Mouse (Mus musculus) lung, embryonic 16.5 days (tissue): ENCODE measurements at regions not wholly inside any gene's neighbourhood (a gene's known extent, or its start where the extent isn't known, plus 50 kb on each side); places are given as distances from the start of the nearest gene placed in this dataset.

Experiments used
- ATAC-seq: fragments of 200-750 bp; cut with Nextera tagmentation; 2 replicates; pipeline ENCODE4 v1.8.0; 2017; ENCODE audit warnings: low read depth, mild to moderate bottlenecking, moderate library complexity
- H3K27ac ChIP-seq: fragments of 300-500 bp; sonication (generic); 2 replicates; pipeline ENCODE4 v1.5.1; 2014; ENCODE audit warnings: mild to moderate bottlenecking, control low read depth, low read length
- H3K27me3 ChIP-seq: fragments of 300-500 bp; sonication (generic); 2 replicates; pipeline ENCODE4 v1.6.1; 2014; ENCODE audit warnings: low read depth, low read length, mixed read lengths; ENCODE audit not compliant: control insufficient read depth, insufficient read depth
- H3K36me3 ChIP-seq: fragments of 300-500 bp; sonication (generic); 2 replicates; pipeline ENCODE4 v1.6.1; 2014; ENCODE audit warnings: low read length; ENCODE audit not compliant: control insufficient read depth, insufficient read depth
- H3K4me1 ChIP-seq: fragments of 300-500 bp; sonication (generic); replicated peaks from 2 replicates; pipeline ENCODE4 v1.6.1; 2014; ENCODE audit warnings: low read length, mixed read lengths; ENCODE audit not compliant: control insufficient read depth, insufficient read depth
- H3K4me2 ChIP-seq: fragments of 300-500 bp; sonication (generic); 2 replicates; pipeline ENCODE4 v1.6.1; 2014; ENCODE audit warnings: low read depth, low read length, control low read depth
- H3K4me3 ChIP-seq: fragments of 300-500 bp; sonication (generic); 2 replicates; pipeline ENCODE4 v1.5.1; 2014; ENCODE audit warnings: mild to moderate bottlenecking, low read length, control low read depth
- H3K9ac ChIP-seq: fragments of 300-500 bp; sonication (generic); 2 replicates; pipeline ENCODE4 v1.6.1; 2014; ENCODE audit warnings: low read length, control low read depth
- H3K9me3 ChIP-seq: fragments of 300-500 bp; sonication (generic); 2 replicates; pipeline ENCODE4 v1.6.1; 2016; ENCODE audit warnings: low read length; ENCODE audit not compliant: control insufficient read depth
- WGBS: fragments of 180-500 bp; shearing (Covaris S2); extraction: QIAGEN DNeasy Blood & Tissue Kit; methylation state at CpG from one replicate; pipeline ENCODE4 v1.1.7; 2014; 5-methylcytosine and 5-hydroxymethylcytosine counted together

DNA sequence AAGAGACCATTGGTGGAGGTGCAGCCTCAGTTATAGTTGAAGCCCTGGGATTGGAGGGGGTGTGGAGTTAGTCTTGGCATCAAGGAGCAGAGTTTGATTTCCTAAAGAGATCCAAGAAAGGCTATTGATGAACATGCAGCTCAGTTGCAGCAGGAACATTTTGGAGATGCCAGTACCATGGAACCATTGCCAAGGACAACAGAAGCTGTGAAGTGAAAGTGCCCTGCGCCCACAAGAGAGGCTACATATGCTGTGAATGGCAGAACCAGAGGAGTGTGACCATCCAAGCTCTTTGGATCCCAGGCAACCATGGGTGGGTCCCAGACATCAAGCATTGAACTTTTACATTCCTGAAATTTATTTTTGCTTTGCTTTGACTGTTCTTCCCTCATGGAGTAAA is 539.2 kb upstream of the Mpdz start:
- H3K36me3 ChIP-seq: no peaks in the 10 kb centered on the region
- no peak overlapping the region for H3K9ac ChIP-seq
- no peak overlapping the region for H3K27ac ChIP-seq
- ATAC-seq: no peak
- no peak overlapping the region for H3K4me3 ChIP-seq
- H3K4me2 ChIP-seq: no peak overlapping the region
- H3K27me3 ChIP-seq: no peaks in the 10 kb centered on the region
- H3K9me3 ChIP-seq: no peaks in the 10 kb centered on the region
- H3K4me1 ChIP-seq: no peaks in the 10 kb centered on the region
- 94% methylated on average over 1 of the region's 1 CpGs for WGBS

DNA sequence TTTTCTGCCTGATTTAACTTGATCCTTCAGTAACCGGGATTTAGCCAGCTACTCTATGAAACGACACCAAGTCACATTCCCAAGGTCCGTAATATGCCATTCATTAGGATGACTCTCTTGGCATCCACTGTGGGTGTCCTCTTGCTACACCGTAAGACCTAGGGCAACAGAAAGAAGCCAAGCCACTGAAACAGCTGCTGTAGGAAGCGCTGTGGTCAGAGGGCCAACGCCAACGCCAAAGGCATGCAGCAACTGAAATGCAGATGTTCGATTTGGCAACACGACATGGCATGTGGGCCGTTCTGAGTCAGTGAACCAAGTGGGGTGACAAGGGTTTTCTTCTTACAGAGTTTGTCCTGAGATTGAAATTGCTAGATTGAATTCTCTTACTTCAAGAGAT is 527.9 kb upstream of the Mpdz start:
- Histone ChIP-seq H3K9me3 (no peaks in the 10 kb centered on the region), H3K4me3 (no peak overlapping the region), H3K4me2 (no peak overlapping the region), H3K36me3 (no peaks in the 10 kb centered on the region), H3K9ac (no peak overlapping the region), H3K27me3 (no peaks in the 10 kb centered on the region), H3K27ac (no peak overlapping the region), H3K4me1 (no peaks in the 10 kb centered on the region)
- WGBS: 67% methylated on average over 10 of the region's 10 CpGs
- no peak for ATAC-seq

DNA sequence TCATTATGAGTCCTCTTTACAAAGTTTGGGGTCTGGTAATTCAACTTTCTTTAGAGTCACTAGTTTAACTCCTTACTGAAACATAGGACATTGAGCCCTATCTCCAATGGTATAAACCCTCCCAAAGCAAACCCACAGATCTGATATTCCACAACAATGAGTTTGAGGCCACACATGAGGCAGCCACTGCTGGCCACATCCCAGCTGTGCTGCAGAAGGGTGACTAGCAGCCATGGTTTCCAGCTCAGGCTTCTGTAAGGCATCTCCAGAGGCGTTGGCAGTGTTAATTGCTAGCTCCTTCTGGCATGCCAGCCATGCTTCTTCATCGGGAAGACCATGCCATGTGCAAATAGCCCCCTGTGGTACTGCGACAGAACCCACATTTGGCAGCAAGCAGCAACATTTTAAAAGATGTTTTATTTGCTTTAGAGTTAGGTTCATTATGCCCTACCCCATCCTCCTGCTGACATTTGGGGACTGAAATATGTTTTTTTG is 527.1 kb upstream of the Mpdz start:
- no peak for ATAC-seq
- Histone ChIP-seq H3K27ac (no peak overlapping the region), H3K4me2 (no peak overlapping the region), H3K9ac (no peak overlapping the region), H3K9me3 (no peaks in the 10 kb centered on the region), H3K36me3 (no peaks in the 10 kb centered on the region), H3K4me1 (no peaks in the 10 kb centered on the region), H3K4me3 (no peak overlapping the region), H3K27me3 (no peaks in the 10 kb centered on the region)
- 58% methylated on average over 3 of the region's 3 CpGs for WGBS

DNA sequence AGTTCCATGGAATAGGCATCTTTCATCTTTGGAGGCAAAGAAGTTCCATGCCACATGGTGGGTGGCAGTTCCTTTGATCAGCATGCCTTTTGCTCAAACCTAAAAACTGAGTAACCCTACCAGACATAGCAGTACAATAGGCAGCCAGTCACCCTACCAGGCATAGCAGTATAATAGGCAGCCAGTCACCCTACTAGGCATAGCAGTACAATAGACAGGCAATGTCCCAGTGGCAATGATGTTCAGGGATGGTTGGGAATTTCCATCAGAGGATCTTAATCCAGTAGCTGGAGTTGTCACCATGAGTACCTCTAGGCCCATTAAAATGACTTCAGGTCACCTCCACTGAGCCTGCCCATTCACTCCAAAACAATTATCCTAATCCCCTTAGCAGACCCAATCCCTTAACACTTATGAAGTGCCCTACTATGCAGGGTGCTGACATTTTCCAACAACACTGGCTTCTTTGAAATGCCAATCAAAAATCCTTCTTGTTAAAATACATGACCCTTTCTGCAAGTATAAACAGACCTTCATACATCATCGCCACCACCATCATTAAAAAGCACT is 523.5 kb upstream of the Mpdz start:
- WGBS: 86% methylated on average over 1 of the region's 1 CpGs
- no peak overlapping the region for H3K4me2 ChIP-seq
- H3K27me3 ChIP-seq: no peaks in the 10 kb centered on the region
- H3K9me3 ChIP-seq: no peaks in the 10 kb centered on the region
- 0 out of 2 replicates have a peak, but pooled peaks cover 3% of the 10 kb centered on the region for H3K4me1 ChIP-seq
- H3K36me3 ChIP-seq: no peaks in the 10 kb centered on the region
- no peak overlapping the region for H3K27ac ChIP-seq
- no peak for ATAC-seq
- no peak overlapping the region for H3K9ac ChIP-seq
- no peak overlapping the region for H3K4me3 ChIP-seq

DNA sequence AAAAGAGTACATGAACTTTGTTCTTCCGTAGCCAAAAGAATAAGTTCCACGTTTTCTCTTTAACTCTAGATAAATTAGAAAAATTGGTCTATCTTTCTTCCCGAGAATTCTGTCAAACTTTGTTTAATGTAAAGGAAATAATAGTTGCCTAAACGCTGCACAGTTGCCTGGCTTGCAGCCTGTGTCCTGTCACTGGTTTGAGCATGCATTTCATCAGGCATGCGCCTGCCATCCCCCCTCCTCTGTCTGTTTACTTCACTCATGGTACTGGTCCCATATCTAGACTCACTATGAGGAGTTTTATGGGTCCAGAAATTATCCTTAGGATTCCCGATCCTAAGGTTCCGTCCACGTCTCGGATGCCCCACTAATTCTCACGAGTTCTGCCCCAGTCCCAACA is 520.5 kb upstream of the Mpdz start:
- Histone ChIP-seq H3K9ac (no peak overlapping the region), H3K4me1 (0 out of 2 replicates have a peak, but pooled peaks cover 3% of the 10 kb centered on the region), H3K4me3 (no peak overlapping the region), H3K4me2 (no peak overlapping the region), H3K27ac (no peak overlapping the region), H3K9me3 (no peaks in the 10 kb centered on the region), H3K36me3 (no peaks in the 10 kb centered on the region), H3K27me3 (no peaks in the 10 kb centered on the region)
- peak; percentile 86 for ATAC-seq
- 43% methylated on average over 10 of the region's 10 CpGs for WGBS

DNA sequence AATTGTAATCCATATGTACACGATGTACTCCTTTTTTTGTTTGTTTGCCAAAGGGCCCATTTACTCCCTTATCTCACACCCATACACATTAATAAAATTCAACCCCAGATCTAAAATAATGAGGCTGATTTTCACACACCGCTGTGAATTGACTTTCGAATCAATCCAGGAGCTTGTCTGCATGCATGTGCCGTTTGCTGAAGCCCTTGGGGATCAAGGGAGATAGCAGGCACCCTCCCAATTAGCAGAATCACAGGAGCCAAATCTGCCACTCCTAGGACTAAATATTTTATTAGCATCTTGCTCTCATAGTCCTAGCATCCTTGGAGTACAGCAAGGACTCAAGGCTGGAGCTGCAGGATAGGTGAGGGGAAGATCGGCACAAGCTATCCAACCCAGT is 520.0 kb upstream of the Mpdz start:
- Histone ChIP-seq H3K36me3 (no peaks in the 10 kb centered on the region), H3K27me3 (no peaks in the 10 kb centered on the region), H3K27ac (peak overlapping the region; percentile 53; the same call in 1 of the 2 replicates), H3K4me3 (no peak overlapping the region), H3K9ac (no peak overlapping the region), H3K9me3 (no peaks in the 10 kb centered on the region), H3K4me1 (peaks cover 4% of the 10 kb centered on the region), H3K4me2 (no peak overlapping the region; the same call in 1 of the 2 replicates)
- 55% methylated on average over 5 of the region's 5 CpGs for WGBS
- ATAC-seq: no peak

DNA sequence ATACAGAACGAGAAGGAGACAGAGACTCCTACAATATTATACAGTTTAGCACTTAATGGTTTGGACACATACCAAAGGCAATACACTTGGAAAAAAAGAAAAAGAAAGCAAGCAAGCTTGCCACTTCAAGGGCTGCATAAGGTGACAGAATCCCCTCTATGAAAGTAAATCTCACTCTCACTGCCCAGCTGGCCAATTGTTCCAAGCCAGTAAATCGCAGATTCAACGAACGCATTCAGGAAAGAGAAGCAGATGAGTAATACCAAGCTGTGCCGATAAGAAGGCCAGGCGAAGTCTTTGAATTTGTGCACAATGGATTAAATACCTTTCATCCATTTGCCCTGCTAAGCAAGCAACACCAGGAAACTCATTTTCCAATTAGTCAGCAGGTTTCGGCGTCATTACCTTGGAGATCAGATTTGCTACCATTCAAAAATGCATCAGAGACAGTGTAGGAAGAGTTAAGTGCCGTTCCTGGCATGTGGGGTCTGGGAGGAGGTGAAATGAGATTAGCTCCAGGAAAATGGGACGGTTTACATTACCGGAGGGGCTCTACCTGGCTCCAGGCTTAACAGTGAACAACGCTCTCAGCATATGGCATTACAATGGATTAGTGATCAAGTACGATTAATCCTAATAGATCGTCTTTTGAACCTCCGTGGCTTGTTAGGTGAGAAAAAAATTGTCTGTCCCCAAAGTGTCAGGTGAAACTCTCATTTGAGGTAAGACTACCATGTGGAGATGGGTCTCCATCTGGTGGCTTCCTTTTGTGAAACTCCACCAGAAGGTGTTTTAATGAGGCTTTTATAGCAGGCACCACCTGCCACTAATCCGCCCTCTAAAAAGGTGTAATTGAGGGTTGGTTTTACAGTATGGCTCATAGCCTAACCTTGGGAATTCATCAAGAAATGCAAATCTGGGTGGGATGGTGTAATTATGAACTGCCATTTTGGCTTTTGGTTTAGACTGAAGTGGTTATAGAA is 518.2 kb upstream of the Mpdz start:
- H3K9me3 ChIP-seq: no peaks in the 10 kb centered on the region
- WGBS: 84% methylated on average over 16 of the region's 16 CpGs
- no peak overlapping the region for H3K27ac ChIP-seq
- H3K27me3 ChIP-seq: no peaks in the 10 kb centered on the region
- H3K9ac ChIP-seq: no peak overlapping the region
- no peak overlapping the region for H3K4me3 ChIP-seq
- no peaks in the 10 kb centered on the region for H3K36me3 ChIP-seq
- H3K4me1 ChIP-seq: peaks cover 10% of the 10 kb centered on the region
- no peak overlapping the region for H3K4me2 ChIP-seq
- no peak for ATAC-seq

DNA sequence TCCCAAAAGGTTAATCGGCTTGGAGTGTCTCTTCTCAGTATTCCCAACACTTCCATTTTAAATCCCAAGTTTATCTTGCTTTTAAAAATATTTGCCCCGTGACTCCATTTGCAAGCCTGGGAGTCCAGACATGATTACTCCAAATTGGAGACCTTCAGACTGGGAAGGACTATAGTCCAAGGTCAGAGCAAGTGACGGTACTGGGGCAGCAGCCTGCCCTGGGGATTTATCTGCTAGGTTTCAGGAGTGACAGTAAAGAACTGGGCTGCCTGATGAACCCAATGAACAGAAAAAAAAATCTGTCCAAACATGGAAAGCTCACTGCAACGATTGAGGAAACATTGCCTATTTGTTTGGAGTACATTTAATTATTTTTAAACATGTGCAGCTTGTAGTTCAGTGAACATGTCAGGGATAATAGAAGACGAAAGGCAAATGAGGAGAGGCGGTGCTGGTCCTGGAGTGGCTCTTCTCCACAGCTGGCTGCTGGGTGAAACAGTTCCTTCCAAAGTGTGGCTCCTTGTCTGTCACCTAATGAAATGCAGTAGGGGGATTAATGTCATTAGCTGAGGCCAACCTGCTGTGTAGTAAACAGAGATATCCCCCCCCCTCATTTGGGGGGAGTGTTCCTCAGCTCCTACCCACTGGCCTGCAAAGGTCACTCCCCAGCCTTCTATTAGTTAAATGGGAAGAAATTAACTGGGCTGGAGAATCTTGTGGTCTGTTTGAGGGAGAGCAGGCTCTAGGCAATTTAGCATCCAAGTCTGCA is 514.5 kb upstream of the Mpdz start:
- no peak overlapping the region for H3K4me2 ChIP-seq
- no peak overlapping the region for H3K9ac ChIP-seq
- peak overlapping the region; percentile 52 for H3K27ac ChIP-seq
- WGBS: 40% methylated on average over 6 of the region's 6 CpGs
- H3K9me3 ChIP-seq: no peaks in the 10 kb centered on the region
- H3K27me3 ChIP-seq: no peaks in the 10 kb centered on the region
- ATAC-seq: peak; percentile 78
- H3K36me3 ChIP-seq: no peaks in the 10 kb centered on the region
- peaks cover 11% of the 10 kb centered on the region for H3K4me1 ChIP-seq
- no peak overlapping the region for H3K4me3 ChIP-seq

DNA sequence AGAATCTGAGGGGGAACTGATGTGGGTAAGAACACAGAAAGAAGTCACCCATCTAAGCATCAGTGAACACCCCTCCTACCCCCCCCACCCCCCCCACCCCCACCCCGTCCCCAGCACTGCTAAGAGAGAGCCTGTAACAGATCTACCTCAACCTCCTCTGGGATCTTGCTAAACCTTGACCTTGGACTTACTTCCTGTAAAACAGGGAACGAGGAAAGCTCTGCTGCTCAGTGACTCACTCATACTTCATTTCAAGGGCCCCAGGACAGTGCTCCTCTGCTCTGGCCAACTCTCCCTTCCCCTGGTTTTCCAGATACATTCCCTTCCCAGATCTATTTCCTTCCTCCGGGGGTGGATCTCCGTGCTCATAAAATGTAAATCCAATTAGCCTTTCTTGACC is 510.4 kb upstream of the Mpdz start:
- Histone ChIP-seq H3K27ac (no peak overlapping the region), H3K27me3 (no peaks in the 10 kb centered on the region), H3K4me2 (no peak overlapping the region), H3K36me3 (no peaks in the 10 kb centered on the region), H3K9me3 (no peaks in the 10 kb centered on the region), H3K9ac (no peak overlapping the region), H3K4me1 (peaks cover 11% of the 10 kb centered on the region), H3K4me3 (no peak overlapping the region)
- 43% methylated on average over 4 of the region's 4 CpGs for WGBS
- ATAC-seq: no peak
